Mouse (Mus musculus): ENCODE results near the gene Zfp365.

Gene Zfp365

GRCm38 (mm10) chr10:67887971-67888370 is 24.5 kb downstream of the Zfp365 start:
- no peak for TF ChIP-seq GATA4 (IDR thresholded peaks at IDR 0.05; ENCODE audit: insufficient replicate concordance, low read length)

GRCm38 (mm10) chr10:67880692-67881091 is 31.8 kb downstream of the Zfp365 start:
- no peak for TF ChIP-seq GATA4 (IDR thresholded peaks at IDR 0.05; ENCODE audit: insufficient replicate concordance, low read length)

DNA sequence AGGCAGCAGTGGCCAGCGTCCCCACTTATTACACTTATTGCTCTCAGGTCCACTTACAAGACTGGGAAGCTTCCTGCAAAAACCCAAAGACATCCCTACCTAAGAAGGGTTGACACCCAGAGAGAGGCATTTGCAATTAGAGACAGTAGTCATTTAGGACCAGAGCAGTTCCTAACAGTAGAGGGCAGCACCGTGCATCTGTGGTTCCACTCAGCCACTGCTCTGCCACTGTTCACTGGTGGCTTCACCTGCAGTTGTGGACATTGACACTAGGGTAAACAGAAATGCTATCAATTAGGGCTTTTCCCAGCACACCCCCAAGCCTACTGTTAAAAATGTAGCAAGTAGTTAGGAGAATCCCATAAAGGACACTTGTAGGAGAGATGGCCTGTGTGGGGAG is 40.7 kb downstream of the Zfp365 start:
- TF ChIP-seq GATA4 (IDR thresholded peaks at IDR 0.05; ENCODE audit: insufficient replicate concordance, low read length) = no peak

DNA sequence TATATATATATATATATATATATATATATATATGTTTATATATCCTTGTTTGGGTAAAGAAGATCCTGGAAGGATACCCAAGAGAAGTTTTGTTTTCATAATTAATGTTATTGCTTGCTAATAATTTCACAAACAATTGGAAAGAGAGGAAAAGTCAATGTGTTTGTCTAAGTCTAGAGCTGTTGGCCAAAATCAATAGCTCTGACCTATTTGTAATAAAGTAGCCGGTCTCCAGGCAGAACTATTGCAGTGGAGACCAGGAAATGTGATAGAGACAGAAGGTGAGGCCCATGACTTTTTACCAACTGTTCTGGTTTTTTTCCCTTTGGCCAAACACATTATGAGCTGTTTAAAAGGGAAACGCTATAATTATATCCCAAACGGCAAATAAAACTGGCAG is 44.2 kb downstream of the Zfp365 start:
- no peak for TF ChIP-seq GATA4 (IDR thresholded peaks at IDR 0.05; ENCODE audit: insufficient replicate concordance, low read length)

DNA sequence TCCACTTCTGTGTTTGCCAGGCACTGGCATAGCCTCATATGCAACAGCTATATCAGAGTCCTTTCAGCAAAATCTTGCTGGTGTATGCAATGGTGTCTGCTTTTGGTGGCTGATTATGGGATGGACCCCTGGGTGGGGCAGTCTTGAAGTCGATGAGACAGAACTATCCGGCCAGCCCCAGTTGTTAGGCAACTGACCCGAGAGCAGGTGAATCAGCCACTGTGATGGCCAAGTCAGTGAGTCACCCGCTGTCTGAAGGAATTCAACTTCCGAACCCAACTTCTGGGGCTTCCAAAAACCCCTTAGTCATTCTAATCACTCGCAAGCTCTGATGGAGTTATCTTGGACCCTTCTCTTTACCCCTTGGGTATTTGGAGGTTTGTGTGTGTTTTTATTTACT is 46.6 kb downstream of the Zfp365 start:
- TF ChIP-seq GATA4 (IDR thresholded peaks at IDR 0.05; ENCODE audit: insufficient replicate concordance, low read length) = no peak

GRCm38 (mm10) chr10:67865063-67865462 is 47.4 kb downstream of the Zfp365 start:
- TF ChIP-seq GATA4 (IDR thresholded peaks at IDR 0.05; ENCODE audit: insufficient replicate concordance, low read length) = no peak

- TF ChIP-seq GATA4 (IDR thresholded peaks at IDR 0.05; ENCODE audit: insufficient replicate concordance, low read length) = no peak
Measured at GRCm38 (mm10) chr10:67862331-67862730, 50.1 kb downstream of the Zfp365 start.

DNA sequence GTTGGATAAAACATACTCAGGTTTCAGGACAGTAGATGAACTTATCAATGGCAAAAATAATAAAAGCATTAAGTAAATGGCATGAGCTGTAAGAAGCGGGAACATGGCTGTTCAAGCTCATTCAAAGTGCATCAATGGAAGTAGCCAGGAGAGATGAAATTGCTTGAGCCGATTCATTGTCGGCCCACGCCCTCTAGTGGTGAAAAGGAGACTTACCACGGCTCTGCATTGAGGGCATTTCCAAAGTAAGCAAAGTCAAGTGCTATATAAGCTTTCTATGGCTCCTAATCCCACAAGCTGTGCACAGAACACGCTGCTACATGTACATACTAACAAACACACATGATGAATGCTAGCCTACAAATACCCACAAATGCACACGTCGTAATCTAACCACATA is 53.6 kb downstream of the Zfp365 start:
- TF ChIP-seq GATA4 (IDR thresholded peaks at IDR 0.05; ENCODE audit: insufficient replicate concordance, low read length) = no peak

DNA sequence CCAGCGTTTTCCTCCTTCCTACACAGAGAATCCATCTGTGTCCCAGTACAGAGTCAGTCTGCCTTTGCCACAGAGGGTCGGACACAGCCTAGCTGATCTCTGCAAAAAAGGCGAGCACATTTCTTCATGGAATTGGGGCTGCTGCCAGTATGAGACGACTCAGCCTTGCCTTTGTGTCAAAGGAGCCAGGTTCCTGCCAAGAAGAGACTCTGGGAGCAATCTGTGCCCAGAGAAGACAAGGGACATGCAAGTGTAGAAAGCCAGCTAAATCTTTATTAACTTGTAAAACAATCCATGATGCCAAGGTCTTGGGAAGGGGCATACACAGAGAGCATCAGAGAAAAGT is 54.9 kb downstream of the Zfp365 start:
- TF ChIP-seq GATA4 (IDR thresholded peaks at IDR 0.05; ENCODE audit: insufficient replicate concordance, low read length) = no peak

DNA sequence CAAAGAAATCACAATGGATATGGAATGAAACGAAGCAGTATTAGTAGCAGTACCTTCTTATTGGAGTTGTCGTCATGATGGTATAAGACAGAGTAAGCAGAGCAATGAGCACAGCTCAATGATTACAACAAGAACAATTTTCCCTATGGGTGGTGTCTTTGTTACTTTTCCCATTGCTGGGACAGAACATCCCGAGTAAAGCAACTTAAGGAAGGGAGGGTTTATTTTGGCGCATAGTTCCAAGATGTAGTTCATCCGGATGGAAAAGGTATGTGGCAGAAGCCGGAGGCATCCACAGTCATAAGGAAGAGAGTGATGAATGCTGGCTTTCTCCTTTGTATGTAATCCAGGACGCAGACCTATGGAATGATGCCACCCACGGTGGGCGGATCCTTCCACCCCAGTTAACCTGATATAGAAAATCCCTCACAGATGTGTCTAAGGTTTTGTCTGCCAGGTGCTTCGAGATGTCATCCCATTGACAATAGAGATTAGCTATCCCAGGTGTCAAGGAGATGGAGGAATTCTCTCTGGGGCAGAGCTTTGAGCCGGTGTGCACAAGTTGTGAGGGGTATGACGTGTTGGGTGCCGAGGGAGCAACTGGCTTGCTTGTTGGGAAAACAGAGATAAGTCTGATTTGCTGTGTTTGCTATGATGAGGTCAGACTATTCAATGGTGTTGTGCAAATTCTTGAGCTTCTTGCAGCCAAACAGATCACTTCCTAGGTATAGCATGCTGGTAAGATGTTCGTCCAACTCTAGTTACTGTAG is 55.5 kb downstream of the Zfp365 start:
- no peak for TF ChIP-seq GATA4 (IDR thresholded peaks at IDR 0.05; ENCODE audit: insufficient replicate concordance, low read length)

DNA sequence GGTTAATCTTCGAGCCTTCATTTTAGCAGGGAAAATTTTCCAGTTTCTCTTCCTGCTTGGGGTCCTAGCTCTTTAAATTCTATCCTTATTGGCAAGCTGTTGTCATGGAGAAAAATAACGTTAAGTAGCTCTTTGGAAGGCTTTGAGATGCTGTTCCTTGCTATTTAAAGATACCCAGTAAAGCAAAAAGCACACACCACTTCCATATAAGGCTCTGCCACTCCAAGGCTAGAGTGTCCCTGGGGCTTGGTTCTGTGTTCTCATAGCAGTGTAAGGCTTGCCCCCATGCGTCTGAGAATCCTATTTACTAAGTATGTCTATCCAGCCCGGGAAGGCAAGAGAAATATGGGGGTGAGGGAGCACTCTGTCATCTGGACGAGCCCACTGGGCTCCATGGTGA is 56.7 kb downstream of the Zfp365 start:
- TF ChIP-seq GATA4 (IDR thresholded peaks at IDR 0.05; ENCODE audit: insufficient replicate concordance, low read length) = no peak

GRCm38 (mm10) chr10:67852411-67852810 is 60.1 kb downstream of the Zfp365 start:
- no peak for TF ChIP-seq GATA4 (IDR thresholded peaks at IDR 0.05; ENCODE audit: insufficient replicate concordance, low read length)

DNA sequence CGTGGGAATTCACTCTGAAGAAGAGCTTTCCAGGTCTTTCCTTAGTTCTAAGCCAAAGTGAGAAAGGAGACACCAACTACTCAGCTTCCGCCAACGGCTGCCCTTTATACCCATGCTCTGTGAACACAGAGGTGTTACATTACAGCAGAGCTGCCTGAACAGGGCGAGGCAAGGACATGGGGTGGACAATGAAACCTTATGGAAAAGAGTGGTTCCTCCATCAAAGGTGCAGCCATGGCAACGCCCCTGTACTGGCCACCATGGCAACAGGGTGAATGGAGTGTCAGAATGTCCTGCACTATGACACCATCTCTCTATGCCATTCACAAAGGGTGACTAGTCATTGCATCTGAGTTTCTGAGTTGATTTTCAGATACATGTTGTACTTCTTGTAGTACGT is 61.4 kb downstream of the Zfp365 start:
- no peak for TF ChIP-seq GATA4 (IDR thresholded peaks at IDR 0.05; ENCODE audit: insufficient replicate concordance, low read length)

GRCm38 (mm10) chr10:67846016-67846650 is 66.3 kb downstream of the Zfp365 start:
- no peak for TF ChIP-seq GATA4 (IDR thresholded peaks at IDR 0.05; ENCODE audit: insufficient replicate concordance, low read length)

GRCm38 (mm10) chr10:67841596-67841995 is 70.9 kb downstream of the Zfp365 start:
- TF ChIP-seq GATA4 (IDR thresholded peaks at IDR 0.05; ENCODE audit: insufficient replicate concordance, low read length) = no peak

GRCm38 (mm10) chr10:67840735-67841134 is 71.7 kb downstream of the Zfp365 start:
- TF ChIP-seq GATA4 (IDR thresholded peaks at IDR 0.05; ENCODE audit: insufficient replicate concordance, low read length) = no peak

- TF ChIP-seq GATA4 (IDR thresholded peaks at IDR 0.05; ENCODE audit: insufficient replicate concordance, low read length) = no peak
Measured at GRCm38 (mm10) chr10:67839156-67839555, 73.3 kb downstream of the Zfp365 start.

All from liver, adult (tissue).